Mouse (Mus musculus) gastrocnemius, postnatal 36 days (tissue): ENCODE data around the gene Rabl2. TPM values are rescaled to one million over a fixed set of nuclear protein-coding genes. Genes with fewer than 3 reads are reported as not detected.

Experiments used
- DNase-seq, 2 experiments: peaks; one replicate each; pipeline ENCODE4 v3.0.0; 2022
- intact Hi-C: fragments of 180-260 bp; cut with DNase I; formaldehyde crosslinking; loops from one replicate; pipeline ENCODE4 v1.15.1; 2025
- long read RNA-seq, 2 experiments: library from polyadenylated mRNA; stranded (forward); transcript quantifications; one replicate each; pipeline ENCODE4 v2.0.0; 2021
- total RNA-seq, 2 experiments: library from RNA; stranded (reverse); gene quantifications; 2 replicates each; pipeline ENCODE4 v1.2.3; 2021

Rabl2 gene
- 1 to 10 TPM; 1.8 to 3.1 TPM for total RNA-seq
- long read RNA-seq, experiment 1, partial matches to known transcripts: 0 of 3 reads
- long read RNA-seq, experiment 1, other reads (novel, unspliced or antisense): 1 of 3 reads
- long read RNA-seq, experiment 2, partial matches to known transcripts: 0 of 2 reads
- long read RNA-seq, experiment 2, other reads (novel, unspliced or antisense): 0 of 2 reads

- intact Hi-C loops: no loop called here
- DNase-seq: peak; percentile 81 to 82
These were observed at the start of gene Rabl2 for GRCm38 (mm10) chr15:89591723-89592455. Gene Rabl2 (minus strand): TSS chr15:89591923.

DNA sequence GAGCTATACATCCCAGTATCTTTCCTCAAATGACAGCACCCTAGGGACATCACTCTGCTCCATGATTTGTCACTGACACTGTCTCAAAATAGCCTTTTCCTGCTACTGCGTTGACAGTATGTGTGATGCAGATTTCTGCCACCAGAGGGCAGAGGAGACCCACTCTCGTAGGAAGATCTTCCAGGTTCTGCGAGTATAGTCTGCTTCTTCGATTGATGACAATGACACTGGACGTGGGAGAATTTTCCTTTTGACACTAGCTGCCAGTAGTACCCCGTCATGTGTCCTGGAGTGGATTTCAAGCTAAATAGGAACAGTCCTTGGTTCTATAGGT is 31.9 kb upstream of the Rabl2 start:
- intact Hi-C loops: loop anchor here (10.0 kb wide), 1 partner anchor 591 kb away; no protein-coding TSS in a partner anchor
- peak; percentile 17 to 26 for DNase-seq

DNA sequence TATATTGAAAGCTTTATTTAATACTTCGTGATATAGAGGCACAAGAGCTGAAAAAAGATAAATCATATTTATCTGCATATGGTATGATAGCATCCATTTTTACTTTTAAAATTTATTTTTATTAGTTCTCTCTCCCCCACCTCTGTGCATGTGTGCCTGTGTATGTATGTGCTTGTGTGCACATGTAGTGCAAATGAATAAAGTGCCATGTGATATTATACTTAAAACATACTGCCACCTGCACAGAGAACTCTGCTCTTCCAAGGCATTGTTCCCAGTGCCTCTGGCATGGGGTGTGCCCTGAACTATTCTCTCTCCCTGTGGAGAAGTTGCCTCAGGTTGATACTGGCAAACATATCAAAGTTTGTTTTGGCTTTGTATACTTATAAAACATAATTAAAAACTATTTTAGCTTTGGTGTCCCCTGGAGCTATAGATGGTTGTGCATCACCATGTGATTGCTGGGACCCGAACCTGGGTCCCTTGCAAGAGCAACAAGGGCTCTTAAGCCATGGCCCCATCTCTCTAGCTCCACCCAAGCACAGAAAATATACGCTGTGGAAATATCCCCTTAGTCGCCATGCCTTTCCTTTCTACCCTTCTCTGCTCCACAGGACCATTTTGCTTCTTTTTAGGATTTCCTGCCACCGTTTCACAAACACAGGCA is 31.4 kb upstream of the Rabl2 start:
- intact Hi-C loops: loop anchor here (10.0 kb wide), 1 partner anchor 592 kb away; no protein-coding TSS in a partner anchor
- no peak for DNase-seq

DNA sequence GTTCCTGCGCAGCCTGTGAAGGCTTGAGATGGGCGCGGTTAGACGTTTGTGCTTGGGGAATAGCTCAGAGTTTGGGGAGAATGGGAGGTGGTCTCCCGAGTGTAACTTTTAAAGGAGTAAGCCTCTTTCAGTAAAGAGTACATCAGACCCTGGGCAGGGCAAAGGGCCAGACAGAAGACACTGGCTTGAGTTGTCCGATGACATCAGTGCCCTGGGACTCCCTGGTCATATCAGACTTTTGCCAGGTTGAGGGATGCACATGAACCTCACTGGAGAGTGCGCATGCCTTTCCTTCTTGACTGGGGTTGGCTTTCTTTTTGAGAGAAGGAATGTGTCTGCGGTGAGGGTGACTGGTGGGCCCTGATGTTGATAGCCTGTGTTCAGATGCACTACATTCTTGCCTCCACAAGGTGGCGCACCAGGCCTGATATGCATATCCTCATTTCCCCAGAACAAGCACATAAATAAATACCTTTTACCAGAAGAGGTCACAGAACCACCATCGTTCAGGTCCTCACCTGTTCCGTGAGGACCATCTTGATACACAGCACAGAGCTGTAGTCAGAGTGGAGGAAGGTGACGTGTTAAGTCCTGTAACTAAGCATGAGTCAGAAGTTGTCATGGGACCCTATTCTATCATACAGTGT is 30.7 kb upstream of the Rabl2 start:
- DNase-seq: no peak
- intact Hi-C loops: loop anchor here (10.0 kb wide), 1 partner anchor 592 kb away; no protein-coding TSS in a partner anchor

DNA sequence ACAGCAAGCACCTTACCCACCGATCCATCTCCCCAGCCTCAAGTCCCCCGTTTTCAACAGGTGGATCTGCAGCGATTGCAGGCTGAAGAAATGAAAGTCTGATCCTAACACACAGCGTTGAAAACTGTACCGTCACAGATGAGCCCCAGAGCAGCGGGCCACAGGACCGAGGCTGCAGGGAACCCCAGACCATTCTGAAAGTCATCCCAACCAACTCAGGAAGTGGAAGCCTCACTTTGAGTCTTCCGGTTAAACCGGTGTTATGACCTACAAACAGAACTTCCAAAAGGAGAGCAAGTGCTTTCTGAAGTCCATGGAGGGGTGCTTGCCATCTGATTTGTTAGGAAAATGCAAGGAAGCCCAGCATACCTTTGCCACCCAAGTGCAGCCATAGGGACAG is 16.2 kb upstream of the Rabl2 start:
- DNase-seq: no peak
- intact Hi-C loops: no loop called here

DNA sequence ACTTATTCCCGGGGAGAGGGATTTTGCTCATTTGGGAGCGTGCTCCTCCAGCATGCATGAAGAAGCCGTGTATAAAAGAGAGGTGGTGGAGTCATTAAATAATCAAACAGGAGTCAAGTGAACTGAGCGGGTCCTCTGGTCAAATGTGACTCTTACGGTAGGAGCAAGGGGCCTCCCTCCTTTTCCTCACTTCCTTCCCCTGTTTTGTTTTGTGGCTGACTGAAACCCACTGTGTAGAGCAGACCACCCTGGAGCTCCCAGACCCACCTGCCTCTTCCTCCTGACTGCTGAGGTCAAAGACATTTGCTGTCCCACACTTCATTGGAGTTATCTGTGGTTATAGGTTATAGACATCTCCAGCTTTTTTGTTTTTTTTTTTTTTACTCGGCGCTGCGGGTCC is 15.8 kb upstream of the Rabl2 start:
- DNase-seq: no peak
- intact Hi-C loops: no loop called here

DNA sequence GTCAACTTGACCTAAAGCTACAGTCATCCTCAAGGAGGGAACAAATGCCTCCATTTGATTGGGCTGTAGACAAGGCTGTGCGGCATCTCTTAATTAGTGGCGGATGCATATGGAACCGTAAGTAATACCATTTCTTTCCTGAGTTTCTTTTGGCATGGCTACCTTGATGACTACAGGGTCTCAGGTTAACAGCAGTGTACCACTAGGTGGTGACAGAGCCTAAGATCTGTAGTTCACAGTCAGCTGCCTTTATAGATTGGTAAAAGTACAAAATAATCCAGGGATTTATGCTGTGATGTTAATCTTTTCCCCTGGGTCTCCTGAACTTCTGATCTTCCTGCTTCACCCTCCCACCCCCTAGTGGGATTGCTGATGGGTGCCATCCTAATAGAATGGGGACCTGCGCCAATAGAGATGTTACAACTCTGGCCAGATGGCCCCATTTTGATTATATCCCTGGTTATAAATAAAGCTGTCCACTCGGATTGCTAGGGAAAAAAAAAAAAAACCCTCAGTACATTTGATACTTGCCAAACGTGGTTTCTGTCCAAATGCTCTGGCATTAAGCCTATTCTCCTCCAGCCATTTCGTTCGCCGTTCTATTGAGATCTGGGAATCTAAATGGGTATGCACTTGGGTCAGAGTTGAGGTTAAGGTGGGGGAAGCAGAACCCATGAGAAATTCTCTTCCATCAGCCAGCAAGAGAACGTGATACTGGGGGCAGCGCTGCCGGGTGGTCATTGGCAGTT is 14.3 kb upstream of the Rabl2 start:
- no peak for DNase-seq
- intact Hi-C loops: no loop called here

- intact Hi-C loops: no loop called here
- DNase-seq: no peak
These were observed 825 bp upstream of the Rabl2 start for GRCm38 (mm10) chr15:89592548-89592947.

- intact Hi-C loops: no loop called here
- DNase-seq: no peak
These were observed 406 bp downstream of the Rabl2 start for GRCm38 (mm10) chr15:89591317-89591716.

GRCm38 (mm10) chr15:89589146-89589545 is 2.6 kb downstream of the Rabl2 start:
- no peak for DNase-seq
- intact Hi-C loops: no loop called here

DNA sequence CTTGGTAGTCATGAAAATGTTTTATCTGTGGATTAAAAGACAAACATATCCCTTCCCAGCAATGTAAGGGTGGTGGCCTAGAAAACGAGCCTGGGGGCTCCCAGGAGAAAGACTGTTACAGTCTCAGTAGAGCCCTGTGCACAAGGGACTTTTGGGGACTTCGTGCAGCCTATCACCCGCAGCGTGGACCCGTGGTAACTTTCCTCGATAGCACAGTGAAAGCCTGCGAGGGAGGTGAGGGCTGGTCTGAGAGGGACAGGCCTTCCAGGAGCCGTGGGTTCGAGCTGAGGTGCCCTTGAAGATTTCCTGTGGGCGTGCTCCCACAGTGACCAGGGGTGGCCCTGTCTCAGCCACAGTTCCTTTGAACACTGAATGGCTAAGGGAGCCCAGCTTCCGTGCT is 6.1 kb downstream of the Rabl2 start:
- no peak for DNase-seq
- intact Hi-C loops: no loop called here

GRCm38 (mm10) chr15:89585101-89585500 is 6.6 kb downstream of the Rabl2 start:
- DNase-seq: no peak
- intact Hi-C loops: no loop called here

DNA sequence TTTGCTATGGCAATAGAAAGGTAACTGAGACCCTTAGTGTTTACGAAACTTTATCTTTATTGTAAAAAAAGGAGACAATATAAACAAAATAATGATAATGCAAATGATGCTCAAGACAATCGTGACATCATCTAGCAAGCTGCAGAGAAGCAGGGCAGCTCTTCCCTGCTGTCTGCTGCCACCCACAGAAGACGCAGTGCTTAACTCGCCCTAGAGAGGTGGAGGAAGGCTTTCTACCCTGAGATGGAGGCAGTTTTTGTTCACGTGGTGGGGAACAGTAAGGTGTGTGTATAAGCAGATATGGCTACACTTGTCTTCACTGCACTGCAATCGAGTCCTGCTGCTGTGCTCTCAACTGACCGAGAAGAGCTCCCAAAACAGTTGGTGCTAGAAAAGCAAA is 9.2 kb downstream of the Rabl2 start:
- intact Hi-C loops: no loop called here
- no peak for DNase-seq

DNA sequence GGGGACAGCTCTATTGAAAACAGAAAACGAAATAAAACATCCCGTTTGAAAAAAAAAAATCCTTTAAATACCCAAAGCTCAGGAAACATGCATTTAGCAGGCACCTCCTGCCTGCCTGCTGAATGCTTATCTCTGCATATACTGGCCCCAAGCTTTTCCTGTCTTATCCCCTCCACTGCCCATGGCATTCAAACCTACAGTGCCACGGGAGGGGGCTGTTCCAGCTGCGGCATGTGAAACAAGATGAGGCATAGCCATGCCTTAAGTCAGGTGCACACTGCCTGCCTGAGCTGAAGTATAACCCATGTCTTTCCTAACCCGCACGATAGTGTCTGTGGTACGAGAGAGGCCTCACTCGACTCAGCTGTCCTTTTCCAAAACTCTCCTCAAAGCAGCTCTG is 19.6 kb downstream of the Rabl2 start:
- intact Hi-C loops: no loop called here
- no peak for DNase-seq

DNA sequence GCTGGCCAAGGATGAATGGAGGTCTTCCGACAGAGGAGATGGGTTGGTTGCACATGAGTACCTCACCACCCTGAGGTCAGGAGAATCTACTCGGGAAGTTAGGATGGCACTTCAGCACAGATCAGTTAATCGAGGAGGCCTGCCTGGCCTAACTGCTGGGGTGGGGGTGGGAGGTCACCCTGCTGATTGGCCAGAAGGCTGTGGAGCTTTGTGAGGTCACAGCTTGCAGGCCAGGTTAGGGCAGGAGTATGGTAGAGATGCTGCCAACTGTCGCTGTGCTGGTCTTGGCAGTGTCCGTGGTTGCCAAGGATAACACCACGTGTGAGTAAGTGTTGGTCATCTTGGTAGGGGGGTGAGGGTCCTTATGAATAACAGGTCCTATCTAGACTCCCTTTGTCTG is 23.6 kb downstream of the Rabl2 start, which contains the start of gene Acr:
Acr (plus strand) TSS at position 213 of the 400 bp plus-strand sequence.
- intact Hi-C loops: no loop called here
- no peak for DNase-seq

GRCm38 (mm10) chr15:89559202-89559731 is 32.5 kb downstream of the Rabl2 start:
- intact Hi-C loops: no loop called here
- no peak for DNase-seq

DNA sequence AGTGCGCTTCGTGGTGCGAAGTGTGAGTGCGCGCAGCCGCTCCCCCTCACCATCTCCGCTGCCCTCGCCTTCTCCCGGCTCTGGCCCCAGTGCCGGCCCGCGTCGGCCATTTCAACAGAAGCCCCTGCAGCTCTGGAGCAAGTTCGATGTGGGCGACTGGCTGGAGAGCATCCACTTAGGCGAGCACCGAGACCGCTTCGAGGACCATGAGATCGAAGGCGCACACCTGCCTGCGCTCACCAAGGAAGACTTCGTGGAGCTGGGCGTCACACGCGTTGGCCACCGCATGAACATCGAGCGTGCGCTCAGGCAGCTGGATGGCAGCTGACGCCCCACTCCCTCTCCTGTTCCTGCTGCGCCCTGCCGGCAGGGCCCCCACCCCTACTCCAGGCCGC is 33.7 kb downstream of the Rabl2 start:
- DNase-seq: no peak
- intact Hi-C loops: no loop called here

DNA sequence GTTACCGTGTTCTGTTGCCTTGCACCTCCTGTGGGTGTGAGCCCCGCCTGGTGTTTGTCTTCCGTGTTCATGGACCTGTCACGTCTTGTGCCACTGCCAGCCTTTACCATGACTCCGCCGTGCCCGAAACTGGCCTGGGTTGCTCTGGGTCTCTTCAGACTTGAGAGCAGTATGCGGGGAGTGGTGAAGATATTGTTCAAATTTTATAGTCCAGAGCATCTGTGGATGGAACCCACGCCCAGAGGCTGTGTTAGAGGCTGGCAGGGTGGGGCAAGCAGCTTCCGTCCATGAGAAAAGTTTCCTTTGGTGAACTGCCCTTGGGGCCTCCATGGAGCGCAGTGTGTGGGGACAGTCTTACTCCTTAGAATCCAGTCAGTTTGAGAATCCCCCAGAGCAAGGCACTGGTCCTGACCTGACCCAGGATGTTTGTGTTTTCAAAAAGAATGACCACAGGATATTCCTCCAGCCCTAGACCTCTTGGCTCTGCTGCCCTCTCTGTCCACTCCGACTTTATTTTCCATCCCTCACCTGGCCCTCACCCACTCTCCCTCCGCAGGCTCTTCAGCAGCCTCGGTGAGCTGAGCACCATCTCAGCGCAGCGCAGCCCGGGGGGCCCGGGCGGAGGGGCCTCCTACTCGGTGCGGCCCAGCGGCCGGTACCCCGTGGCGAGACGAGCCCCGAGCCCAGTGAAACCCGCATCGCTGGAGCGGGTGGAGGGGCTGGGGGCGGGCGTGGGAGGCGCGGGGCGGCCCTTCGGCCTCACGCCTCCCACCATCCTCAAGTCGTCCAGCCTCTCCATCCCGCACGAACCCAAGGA is 34.3 kb downstream of the Rabl2 start:
- DNase-seq: no peak
- intact Hi-C loops: no loop called here

GRCm38 (mm10) chr15:89556401-89557178 is 35.1 kb downstream of the Rabl2 start:
- no peak for DNase-seq
- intact Hi-C loops: no loop called here
